Mouse (Mus musculus) myocyte (in vitro differentiated cells): ENCODE results near the gene Ccn6.

Experiments
- MAX ChIP-seq: IDR thresholded peaks from one replicate; pipeline ENCODE4 v1.6.1; 2011; ENCODE audit warnings: low read depth, mild to moderate bottlenecking, control low read depth
- MYOD1 ChIP-seq, 3 experiments: IDR thresholded peaks; one replicate each; pipeline ENCODE4 v1.6.1; 2011; ENCODE audit warnings: control low read depth in 2 of 3, low read depth in 2 of 3, mild to moderate bottlenecking in 2 of 3, moderate library complexity in 1 of 3; ENCODE audit not compliant: insufficient read length in 2 of 3, control insufficient read depth in 1 of 3
- MYOG ChIP-seq, 3 experiments: IDR thresholded peaks; one replicate each; pipeline ENCODE4 v1.6.1; 2011; ENCODE audit warnings: control low read depth in 2 of 3, low read depth in 2 of 3, mild to moderate bottlenecking in 2 of 3; ENCODE audit not compliant: insufficient read length in 2 of 3, control insufficient read depth in 1 of 3, insufficient read depth in 1 of 3
- POLR2A ChIP-seq: IDR thresholded peaks from one replicate; pipeline ENCODE4 v1.6.1; 2011; ENCODE audit warnings: low read depth, mild to moderate bottlenecking, control low read depth, moderate library complexity; ENCODE audit not compliant: insufficient read length
- POLR2AphosphoS2 ChIP-seq: IDR thresholded peaks from one replicate; pipeline ENCODE4 v1.6.1; 2011; ENCODE audit warnings: low read depth, control low read depth; ENCODE audit not compliant: insufficient read length
- TCF12 ChIP-seq: IDR thresholded peaks from one replicate; pipeline ENCODE4 v1.6.1; 2011; ENCODE audit warnings: mild to moderate bottlenecking, control low read depth; ENCODE audit not compliant: poor library complexity, insufficient read depth, severe bottlenecking
- USF1 ChIP-seq: IDR thresholded peaks from one replicate; pipeline ENCODE4 v1.6.1; 2011; ENCODE audit warnings: low read depth, mild to moderate bottlenecking, control low read depth, moderate library complexity

GRCm38 (mm10) chr10:39165632-39166115 lies 2.1 kb upstream of the Ccn6 start:
- TF ChIP-seq POLR2A (no peak), MAX (no peak), TCF12 (no peak), POLR2AphosphoS2 (no peak), USF1 (no peak), MYOD1 (IDR thresholded peaks at IDR 0.05; ENCODE audit: control insufficient read depth in 1 of 3, insufficient read length in 2 of 3, low read depth in 2 of 3) (no peak), MYOG (IDR thresholded peaks at IDR 0.05; ENCODE audit: control insufficient read depth in 1 of 3, insufficient read depth in 1 of 3, insufficient read length in 2 of 3, low read depth in 2 of 3) (no peak)
